Mouse (Mus musculus): ENCODE results near the gene Ccdc14.
"Not testable (repeated sequence)": the region's sequence is repeated elsewhere in the genome, so short reads cannot be mapped to it uniquely, and the experiment has no call there.

Gene Ccdc14

GRCm38 (mm10) chr16:34690334-34691144 lies at the start of gene Ccdc14:
Ccdc14 (plus strand) TSS chr16:34690616.
- peak; percentile 60 to 74 for DNase-seq (ENCODE audit: low spot score in 2 of 2)

GRCm38 (mm10) chr16:34643511-34644259 lies 46.7 kb upstream of the Ccdc14 start:
- no peak for DNase-seq (ENCODE audit: low spot score in 2 of 2)

DNA sequence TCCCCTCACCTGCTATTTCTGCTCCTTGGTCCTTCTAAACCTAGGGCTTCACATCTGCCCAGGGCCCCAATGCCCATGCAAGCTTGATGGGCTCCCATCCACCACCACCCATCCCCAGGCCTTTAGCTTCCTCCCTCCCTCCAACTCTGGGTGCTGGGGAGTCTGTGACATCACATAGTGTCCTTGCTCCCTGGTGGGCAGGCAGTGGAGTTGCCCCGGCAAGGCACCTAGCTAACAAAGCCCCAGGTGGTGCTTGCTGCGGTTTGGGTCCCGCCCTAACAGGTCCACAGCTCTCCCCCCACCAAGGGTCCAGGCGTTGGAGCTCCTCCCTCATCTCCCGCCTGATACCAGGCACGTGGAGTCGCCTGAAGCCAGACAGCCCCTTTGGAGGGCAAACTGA lies 40.8 kb upstream of the Ccdc14 start, which contains the start of gene Ropn1:
TSS of gene Ropn1 (plus strand) at position 301 of the 400 bp plus-strand sequence.
- DNase-seq (ENCODE audit: low spot score in 2 of 2): no peak

DNA sequence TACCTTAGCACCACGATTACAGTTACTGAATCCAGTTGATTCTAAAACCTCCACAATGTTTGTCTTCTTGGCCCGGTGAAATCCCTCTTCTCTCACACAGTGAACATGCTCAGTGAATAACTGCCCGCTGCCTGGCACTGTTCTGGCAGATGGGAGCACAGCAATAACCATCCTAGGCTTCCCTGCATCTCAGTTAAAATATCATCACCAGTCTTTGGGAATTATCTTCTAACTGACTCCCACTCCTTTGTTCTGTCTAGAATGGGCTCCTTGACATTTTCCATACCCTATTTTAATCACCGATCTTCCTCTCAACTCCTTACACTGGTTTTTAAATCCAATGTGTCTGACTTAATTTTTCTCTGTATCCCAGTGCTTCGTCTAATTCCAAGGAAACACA lies 37.4 kb upstream of the Ccdc14 start:
- DNase-seq (ENCODE audit: low spot score in 2 of 2): no peak

- not testable (repeated sequence) for DNase-seq (ENCODE audit: low spot score in 2 of 2)
These were observed 32.9 kb upstream of the Ccdc14 start for GRCm38 (mm10) chr16:34657566-34657965.

DNA sequence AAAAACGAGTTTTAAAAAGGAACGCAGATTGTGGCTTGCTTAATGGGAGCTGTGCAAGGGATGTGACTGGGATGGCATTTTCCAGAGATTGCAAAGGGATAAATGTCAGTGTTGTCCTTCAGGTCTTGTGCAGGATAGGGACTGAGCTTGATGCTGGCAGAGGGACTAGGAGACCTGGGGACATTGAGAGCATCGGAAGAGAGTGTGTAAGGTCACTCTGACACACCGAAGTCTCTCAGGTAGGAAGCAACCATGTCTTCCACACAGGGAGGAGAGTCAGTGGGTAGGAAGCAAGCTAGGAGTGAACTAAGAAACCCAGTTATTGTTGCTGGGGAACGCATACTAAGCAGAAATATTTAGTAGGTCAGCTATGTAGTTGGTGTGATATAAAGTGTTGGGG lies 32.4 kb upstream of the Ccdc14 start:
- no peak for DNase-seq (ENCODE audit: low spot score in 2 of 2)

DNA sequence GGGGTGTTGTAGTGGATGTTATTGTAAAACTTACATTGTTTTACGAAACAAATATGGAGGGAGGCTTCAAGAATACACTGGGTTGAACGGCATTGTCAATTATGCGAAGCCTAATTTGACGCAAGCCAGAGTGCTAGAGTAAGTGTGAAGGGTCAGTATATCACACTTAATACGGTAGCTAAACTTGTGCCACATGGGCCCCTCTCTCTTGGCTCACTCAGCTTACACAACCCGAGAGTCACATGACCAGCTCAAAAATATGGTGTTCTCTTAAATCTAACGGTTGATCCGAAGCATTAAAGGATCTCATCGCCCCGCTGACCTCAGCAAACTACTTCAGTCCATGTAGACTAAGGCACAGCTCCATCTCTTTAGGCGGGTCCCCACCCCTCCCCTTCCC lies 32.0 kb upstream of the Ccdc14 start:
- DNase-seq (ENCODE audit: low spot score in 2 of 2): no peak

DNA sequence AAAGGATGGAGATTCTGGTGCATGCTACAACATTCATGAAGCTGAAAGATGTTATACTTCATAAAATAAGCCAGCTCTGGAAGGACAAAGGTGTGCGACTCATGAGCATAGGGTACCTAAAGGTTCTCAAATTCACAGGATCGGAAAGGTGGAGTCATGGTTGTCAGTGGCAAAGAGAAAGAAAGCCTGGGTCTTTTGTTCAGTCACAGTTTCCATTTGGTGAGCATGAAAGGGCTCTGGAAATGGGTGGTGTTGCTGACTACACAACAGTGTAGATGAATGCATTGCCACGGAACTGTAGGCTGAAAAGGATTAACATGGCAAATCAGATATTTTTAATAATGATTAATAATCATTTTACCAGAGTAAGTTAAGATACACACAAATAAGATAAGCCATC lies 25.9 kb upstream of the Ccdc14 start:
- DNase-seq (ENCODE audit: low spot score in 2 of 2): no peak

GRCm38 (mm10) chr16:34667031-34667726 lies 23.2 kb upstream of the Ccdc14 start:
- peak in 1 of 2 experiments; percentile 51 for DNase-seq (ENCODE audit: low spot score in 2 of 2)

GRCm38 (mm10) chr16:34668341-34668740 lies 22.1 kb upstream of the Ccdc14 start:
- DNase-seq (ENCODE audit: low spot score in 2 of 2): no peak

DNA sequence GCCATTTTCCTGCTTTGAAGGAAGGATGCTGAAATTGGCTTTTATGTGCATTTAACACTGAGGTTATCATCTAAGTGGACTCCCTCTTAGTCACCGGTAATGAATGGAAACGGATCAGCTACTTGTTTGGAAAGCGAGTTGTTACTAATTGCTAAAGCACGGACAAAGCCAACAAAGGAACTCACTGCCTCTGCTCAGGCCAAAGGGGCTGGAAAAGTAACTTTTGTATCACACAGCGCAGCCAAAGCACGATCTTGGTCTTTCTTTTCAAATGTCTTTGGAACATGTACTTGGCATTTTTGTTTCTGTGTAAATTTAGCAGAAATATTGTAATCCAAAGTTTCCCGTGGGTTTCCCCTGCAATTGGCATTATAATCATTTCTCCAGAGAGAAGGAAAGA lies 18.4 kb upstream of the Ccdc14 start:
- DNase-seq (ENCODE audit: low spot score in 2 of 2): no peak

DNA sequence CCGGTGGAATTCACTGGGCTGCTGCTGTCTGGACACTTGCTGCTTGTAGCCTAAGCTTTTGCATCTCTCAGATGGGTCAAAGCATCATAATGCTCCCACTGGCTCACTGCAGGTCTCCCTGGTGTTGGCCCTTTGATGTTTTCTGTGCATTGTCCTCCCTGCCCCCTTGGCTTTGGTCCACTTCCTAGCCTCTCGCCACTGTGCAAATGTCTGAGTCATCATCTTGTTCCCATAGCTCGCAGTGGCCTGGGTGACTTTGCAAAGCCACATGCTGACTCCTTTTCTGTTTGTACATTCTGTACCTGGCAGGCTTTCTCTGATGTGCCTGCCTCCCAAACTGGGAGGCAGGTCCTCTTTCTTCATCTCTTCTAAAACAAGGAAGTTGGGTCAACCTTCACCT lies 17.6 kb upstream of the Ccdc14 start:
- DNase-seq (ENCODE audit: low spot score in 2 of 2): no peak

- DNase-seq (ENCODE audit: low spot score in 2 of 2): no peak
These were observed 16.1 kb upstream of the Ccdc14 start for GRCm38 (mm10) chr16:34674365-34674764.

DNA sequence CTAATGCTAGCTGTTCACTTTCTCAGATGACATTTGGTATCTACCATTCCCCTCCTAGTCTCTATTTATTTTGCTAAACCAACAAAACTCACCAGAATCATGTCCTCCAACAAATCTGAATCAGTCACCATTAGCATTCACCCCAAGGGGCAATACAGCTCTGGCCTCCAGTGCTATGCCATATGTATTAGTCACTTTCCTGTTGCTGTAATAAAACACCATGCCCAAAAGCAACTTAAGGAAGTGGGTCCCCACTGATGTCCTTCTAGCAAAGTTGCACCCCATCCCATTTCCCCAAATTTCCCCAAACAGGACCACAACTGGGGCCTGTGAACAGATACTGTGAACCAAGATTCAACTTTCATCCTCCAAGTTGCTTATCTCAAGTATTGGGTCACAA lies 8.6 kb upstream of the Ccdc14 start:
- no peak for DNase-seq (ENCODE audit: low spot score in 2 of 2)

GRCm38 (mm10) chr16:34689879-34690278 lies 537 bp upstream of the Ccdc14 start:
- DNase-seq (ENCODE audit: low spot score in 2 of 2): no peak

GRCm38 (mm10) chr16:34691156-34691555 lies 740 bp downstream of the Ccdc14 start:
- no peak for DNase-seq (ENCODE audit: low spot score in 2 of 2)

DNA sequence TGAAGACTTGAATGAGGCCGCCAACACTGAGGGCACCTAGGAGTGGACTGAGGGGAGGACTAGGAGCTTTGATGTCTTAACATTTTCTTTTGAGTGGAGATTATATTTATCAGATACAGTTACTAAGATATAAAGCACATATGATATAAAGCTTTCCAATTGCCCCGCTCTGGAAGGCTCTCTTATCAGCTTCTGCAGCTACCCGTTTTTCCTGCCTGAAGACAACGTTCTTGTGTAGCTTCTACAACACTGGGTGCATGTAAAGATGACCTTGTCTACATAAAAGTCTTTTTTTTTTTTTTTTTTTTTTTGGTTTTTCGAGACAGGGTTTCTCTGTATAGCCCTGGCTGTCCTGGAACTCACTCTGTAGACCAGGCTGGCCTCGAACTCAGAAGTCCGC lies 4.1 kb downstream of the Ccdc14 start:
- no peak for DNase-seq (ENCODE audit: low spot score in 2 of 2)

- not testable (repeated sequence) for DNase-seq (ENCODE audit: low spot score in 2 of 2)
These were observed 8.3 kb downstream of the Ccdc14 start for GRCm38 (mm10) chr16:34698721-34699120.

GRCm38 (mm10) chr16:34700165-34700827 lies 9.9 kb downstream of the Ccdc14 start:
- peak; percentile 12 to 32 for DNase-seq (ENCODE audit: low spot score in 2 of 2)

DNA sequence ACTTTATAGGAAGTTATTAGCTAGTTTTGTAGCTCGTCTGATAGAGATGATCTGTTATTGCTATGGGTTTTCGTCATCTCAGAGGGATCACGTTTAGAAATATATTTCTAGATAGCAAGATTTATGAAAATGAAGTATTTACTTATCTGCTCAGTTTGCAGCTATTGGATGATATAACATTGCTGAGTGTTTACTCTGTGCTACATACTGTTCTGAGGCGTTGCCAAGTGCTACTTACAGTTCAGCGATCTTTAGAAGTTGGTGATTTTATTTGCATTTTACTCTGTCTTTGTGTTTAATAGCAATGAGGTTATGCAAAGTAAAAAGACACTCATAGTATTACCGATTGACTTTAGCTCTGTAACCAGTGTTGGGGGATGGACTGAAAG lies 10.4 kb downstream of the Ccdc14 start:
- DNase-seq (ENCODE audit: low spot score in 2 of 2): no peak

DNA sequence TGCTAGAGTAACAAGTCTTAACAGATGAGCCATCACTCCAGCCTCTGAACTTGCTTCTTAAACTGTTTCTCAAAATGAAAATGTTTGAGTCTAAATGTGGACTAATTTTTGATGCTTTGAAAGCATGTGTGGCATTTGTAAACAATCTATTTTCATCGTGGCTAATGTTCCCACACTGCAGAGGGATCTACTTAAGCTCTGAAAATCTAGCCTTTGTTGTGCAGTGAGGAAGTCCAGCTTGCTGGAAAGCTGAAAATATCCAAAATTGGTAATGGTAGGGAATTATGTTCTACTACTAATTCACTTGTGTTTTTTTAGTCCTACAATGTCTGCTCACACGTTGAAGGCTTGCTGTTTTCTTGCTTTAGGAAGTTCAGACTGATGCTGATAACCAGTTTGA lies 15.6 kb downstream of the Ccdc14 start:
- no peak for DNase-seq (ENCODE audit: low spot score in 2 of 2)

GRCm38 (mm10) chr16:34706487-34706946 lies 16.1 kb downstream of the Ccdc14 start:
- DNase-seq (ENCODE audit: low spot score in 2 of 2): no peak
